Mouse (Mus musculus) forebrain, embryonic 10.5 days (tissue): ENCODE measurements around the gene Ehd3. TPM values are rescaled to one million over a fixed set of nuclear protein-coding genes. Genes with fewer than 3 reads are reported as not detected.
A peak's percentile ranks its signal among the peaks of the same experiment; 100 is the strongest.

ENCODE experiments used
- DNase-seq: peaks from one replicate; pipeline ENCODE4 v3.0.0-alpha.2; 2017; ENCODE audit warnings: low spot score; ENCODE audit errors: extremely low spot score
- H3K27ac ChIP-seq: fragments of 300-500 bp; sonication (generic); 2 replicates; pipeline ENCODE4 v1.5.1; 2016; ENCODE audit warnings: mild to moderate bottlenecking
- H3K27me3 ChIP-seq: fragments of 300-500 bp; sonication (generic); 2 replicates; pipeline ENCODE4 v1.6.1; 2016; ENCODE audit warnings: mild to moderate bottlenecking; ENCODE audit not compliant: poor library complexity, severe bottlenecking
- H3K36me3 ChIP-seq: fragments of 300-500 bp; sonication (generic); replicated peaks from 2 replicates; pipeline ENCODE4 v1.6.1; 2016; ENCODE audit warnings: mild to moderate bottlenecking, moderate library complexity
- H3K4me1 ChIP-seq: fragments of 300-500 bp; sonication (generic); 2 replicates; pipeline ENCODE4 v1.6.1; 2016
- H3K4me3 ChIP-seq: fragments of 300-500 bp; sonication (generic); 2 replicates; pipeline ENCODE4 v1.5.1; 2016; ENCODE audit warnings: mild to moderate bottlenecking, moderate library complexity
- H3K9me3 ChIP-seq: fragments of 300-500 bp; sonication (generic); 2 replicates; pipeline ENCODE4 v1.6.1; 2016; ENCODE audit warnings: mild to moderate bottlenecking, moderate library complexity
- WGBS: fragments of 180-500 bp; shearing (Covaris S2); methylation state at CpG from one replicate; pipeline ENCODE4 v1.1.7; 2016; 5-methylcytosine and 5-hydroxymethylcytosine counted together
- polyA plus RNA-seq: library from polyadenylated mRNA; unstranded; fragments of >200 nt; fragmentation: Nextera tagmentation; extraction: Ambion mirVana; gene quantifications from 2 replicates; pipeline ENCODE4 v1.2.1, GENCODE M21; 2016

The Ehd3 gene
- polyA plus RNA-seq, 1 experiment from 2014 or later: 9.9 TPM

DNA sequence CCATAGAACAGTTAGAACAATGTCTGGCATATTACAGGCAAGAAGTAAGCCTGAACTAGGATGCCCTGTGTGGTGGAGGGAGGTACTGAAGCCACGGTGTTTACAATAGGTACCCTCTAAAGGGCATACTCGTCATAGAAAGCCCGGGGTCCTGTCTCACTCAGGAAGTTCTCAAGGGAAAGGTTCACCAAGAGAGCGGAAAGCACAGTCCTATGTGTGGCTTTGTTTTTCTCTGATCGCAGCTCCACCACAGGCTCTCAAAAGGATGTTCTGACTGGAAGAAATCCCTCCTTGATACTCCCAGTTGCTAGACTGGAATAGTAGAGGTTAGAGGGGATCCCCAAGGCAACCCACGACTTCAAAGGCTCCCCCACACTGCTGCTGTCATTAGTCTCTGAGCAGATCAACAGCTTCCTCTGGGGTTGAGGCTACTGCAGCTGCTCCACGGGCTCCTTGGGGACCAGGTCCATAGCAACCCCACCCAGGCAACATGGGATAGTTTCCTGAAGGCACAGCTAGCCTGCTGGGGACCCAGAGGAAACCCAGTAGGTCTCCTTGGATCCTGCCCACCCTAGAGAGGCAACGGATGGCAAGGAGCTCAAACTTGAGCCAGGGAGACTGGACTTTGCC lies 9.2 kb downstream of the Ehd3 start:
- Histone ChIP-seq H3K9me3 (no peaks in the 10 kb centered on the region), H3K4me3 (no peak overlapping the region), H3K27me3 (no peaks in the 10 kb centered on the region), H3K27ac (no peak overlapping the region), H3K4me1 (peaks cover 7% of the 10 kb centered on the region), H3K36me3 (no peaks in the 10 kb centered on the region)
- whole genome bisulfite sequencing: 80% methylated on average over 8 of the region's 8 CpGs
- no peak for DNase-seq

DNA sequence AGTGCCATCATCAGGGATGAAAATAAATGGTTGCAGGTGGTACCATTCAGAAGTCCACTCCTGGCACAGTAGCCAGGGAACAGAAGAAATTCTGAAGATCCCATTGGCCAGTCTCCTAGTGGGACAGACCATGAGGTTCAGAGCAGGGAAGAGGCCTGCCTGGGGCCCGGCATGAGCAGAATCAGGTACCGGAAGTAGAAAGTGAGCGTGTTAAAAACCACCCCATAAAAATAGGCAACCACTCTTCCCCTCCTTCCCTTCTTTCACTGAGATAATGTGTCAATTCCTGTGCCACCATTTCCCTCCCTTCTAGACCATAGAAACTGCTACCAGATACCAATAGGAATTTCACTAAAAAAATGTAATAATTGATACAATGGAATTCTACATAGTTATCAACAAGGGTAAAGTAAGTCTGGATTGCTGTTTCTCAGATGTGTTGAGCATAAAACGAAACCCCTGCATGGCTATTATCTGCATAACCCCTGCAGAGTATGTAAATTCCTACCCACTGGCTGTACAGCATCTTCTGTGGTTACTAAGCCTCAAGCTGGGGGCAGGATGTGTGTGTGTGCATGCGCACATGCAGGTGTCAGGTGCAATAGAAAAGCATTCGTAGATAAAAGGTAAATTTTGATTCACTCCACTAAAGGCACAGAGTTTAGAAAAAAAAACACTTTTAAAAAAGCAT lies 10.7 kb downstream of the Ehd3 start:
- DNase-seq: no peak
- no peak overlapping the region for H3K4me3 ChIP-seq
- peaks cover 7% of the 10 kb centered on the region for H3K4me1 ChIP-seq
- WGBS: 89% methylated on average over 6 of the region's 6 CpGs
- H3K27me3 ChIP-seq: no peaks in the 10 kb centered on the region
- no peaks in the 10 kb centered on the region for H3K36me3 ChIP-seq
- no peak overlapping the region for H3K27ac ChIP-seq
- H3K9me3 ChIP-seq: no peaks in the 10 kb centered on the region

DNA sequence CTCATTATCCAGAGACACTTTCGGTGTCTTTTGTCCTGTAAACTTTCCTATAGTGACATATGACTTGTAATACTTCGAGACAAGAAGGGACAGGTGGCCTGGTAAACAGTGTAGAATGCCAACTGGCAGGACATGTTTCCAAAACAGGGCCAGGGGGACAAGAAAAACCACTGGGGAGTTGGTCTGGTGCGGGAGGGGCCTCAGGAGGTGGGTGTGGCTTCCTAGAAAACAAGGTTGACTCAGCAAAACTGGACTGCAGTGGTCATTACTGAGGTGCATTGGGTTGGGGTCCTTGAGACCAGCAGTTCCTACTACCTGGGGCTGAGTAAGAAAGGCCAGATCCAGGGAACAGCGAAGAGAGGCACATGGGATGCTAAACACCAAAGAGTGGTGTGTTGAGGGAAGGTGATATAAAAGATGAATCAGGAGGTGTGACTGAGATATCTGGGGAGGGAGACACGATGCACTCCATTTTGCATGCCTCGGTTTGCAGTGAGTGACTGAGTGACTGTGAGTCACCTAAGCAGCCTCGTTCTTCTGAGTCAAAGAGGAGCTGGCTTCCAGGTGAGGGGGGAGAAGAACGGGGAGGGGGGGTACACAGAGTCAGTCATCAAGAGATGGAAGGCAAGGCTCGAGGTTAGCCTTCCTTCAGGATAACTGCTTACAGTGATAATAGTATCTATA lies 13.9 kb downstream of the Ehd3 start:
- no peaks in the 10 kb centered on the region for H3K4me1 ChIP-seq
- DNase-seq: no peak
- no peaks in the 10 kb centered on the region for H3K27me3 ChIP-seq
- H3K9me3 ChIP-seq: no peaks in the 10 kb centered on the region
- H3K4me3 ChIP-seq: no peak overlapping the region
- H3K27ac ChIP-seq: no peak overlapping the region
- 84% methylated on average over 9 of the region's 9 CpGs for WGBS
- no peaks in the 10 kb centered on the region for H3K36me3 ChIP-seq

DNA sequence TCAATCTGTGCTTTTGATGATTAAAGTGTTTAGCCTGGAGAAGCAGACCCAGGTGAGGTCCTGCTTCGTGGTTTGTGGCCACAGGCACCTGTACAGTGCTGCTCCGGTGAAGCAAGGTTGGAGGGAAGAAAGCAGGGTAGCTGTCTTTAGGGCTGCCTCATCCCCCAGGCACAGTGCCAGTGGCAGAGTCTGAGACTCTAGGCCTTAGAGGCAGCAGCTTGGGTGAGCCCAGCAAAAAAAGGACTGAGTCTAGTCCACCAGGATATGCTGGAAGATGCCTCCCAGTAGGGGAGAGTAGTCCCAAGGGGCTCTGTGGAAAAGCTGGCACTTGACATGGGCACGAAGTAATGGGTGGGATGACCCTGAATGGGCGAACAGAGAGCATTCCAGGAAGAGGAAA lies 15.0 kb downstream of the Ehd3 start:
- WGBS: 81% methylated on average over 4 of the region's 4 CpGs
- Histone ChIP-seq H3K9me3 (no peaks in the 10 kb centered on the region), H3K27ac (no peak overlapping the region)

DNA sequence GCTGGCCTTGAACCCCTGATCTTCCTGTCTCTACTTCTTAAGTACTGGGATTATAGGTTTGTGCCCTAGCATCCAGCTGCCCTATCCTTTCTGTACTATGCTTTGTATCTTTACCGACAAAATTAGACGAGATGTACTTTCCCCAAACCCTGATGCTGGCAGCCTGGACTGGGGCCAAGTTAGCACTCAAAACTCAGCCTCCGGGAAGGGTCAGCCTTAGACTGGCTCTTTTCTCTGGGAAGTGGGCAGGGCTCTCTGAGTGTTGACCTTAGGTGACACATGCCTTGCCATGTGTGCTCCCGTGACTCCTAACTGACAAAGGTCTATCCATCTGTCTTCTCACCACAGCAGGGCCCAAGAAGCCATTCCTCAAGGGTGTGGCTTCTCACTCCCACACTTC lies 16.8 kb downstream of the Ehd3 start:
- Histone ChIP-seq H3K4me3 (no peak overlapping the region), H3K27ac (no peak overlapping the region), H3K4me1 (peaks cover 10% of the 10 kb centered on the region), H3K27me3 (no peaks in the 10 kb centered on the region), H3K9me3 (no peaks in the 10 kb centered on the region), H3K36me3 (no peaks in the 10 kb centered on the region)
- 89% methylated on average over 4 of the region's 4 CpGs for WGBS
- DNase-seq: no peak

More for the DNA sequence above, 15.0 kb downstream of the Ehd3 start:
- H3K27me3 ChIP-seq: no peaks in the 10 kb centered on the region
- H3K4me3 ChIP-seq: no peak overlapping the region
- no peak for DNase-seq
- peaks cover 8% of the 10 kb centered on the region for H3K4me1 ChIP-seq
- no peaks in the 10 kb centered on the region for H3K36me3 ChIP-seq

DNA sequence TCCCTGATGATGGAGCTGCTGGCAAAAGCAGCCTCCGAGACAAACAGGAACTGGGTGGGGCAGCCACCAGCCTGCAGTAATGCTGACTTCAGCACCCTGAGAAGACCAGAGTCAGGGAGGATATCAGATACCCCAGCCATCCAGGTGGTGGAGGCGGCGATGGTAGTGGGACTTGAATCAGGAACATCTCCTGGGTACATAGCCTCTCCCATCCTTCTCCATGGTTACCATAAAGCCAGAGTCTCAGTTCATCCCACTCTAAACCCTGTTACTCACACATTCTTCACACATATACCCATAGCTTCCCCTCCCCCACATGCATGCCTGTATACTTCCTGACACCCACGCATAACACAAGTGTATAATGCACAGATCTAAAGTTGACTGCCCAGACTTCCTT lies 18.3 kb downstream of the Ehd3 start:
- Histone ChIP-seq H3K27ac (no peak overlapping the region), H3K36me3 (peaks cover 7% of the 10 kb centered on the region), H3K9me3 (no peaks in the 10 kb centered on the region), H3K4me3 (no peak overlapping the region), H3K27me3 (no peaks in the 10 kb centered on the region), H3K4me1 (peaks cover 10% of the 10 kb centered on the region)
- WGBS: 88% methylated on average over 4 of the region's 4 CpGs
- no peak for DNase-seq

DNA sequence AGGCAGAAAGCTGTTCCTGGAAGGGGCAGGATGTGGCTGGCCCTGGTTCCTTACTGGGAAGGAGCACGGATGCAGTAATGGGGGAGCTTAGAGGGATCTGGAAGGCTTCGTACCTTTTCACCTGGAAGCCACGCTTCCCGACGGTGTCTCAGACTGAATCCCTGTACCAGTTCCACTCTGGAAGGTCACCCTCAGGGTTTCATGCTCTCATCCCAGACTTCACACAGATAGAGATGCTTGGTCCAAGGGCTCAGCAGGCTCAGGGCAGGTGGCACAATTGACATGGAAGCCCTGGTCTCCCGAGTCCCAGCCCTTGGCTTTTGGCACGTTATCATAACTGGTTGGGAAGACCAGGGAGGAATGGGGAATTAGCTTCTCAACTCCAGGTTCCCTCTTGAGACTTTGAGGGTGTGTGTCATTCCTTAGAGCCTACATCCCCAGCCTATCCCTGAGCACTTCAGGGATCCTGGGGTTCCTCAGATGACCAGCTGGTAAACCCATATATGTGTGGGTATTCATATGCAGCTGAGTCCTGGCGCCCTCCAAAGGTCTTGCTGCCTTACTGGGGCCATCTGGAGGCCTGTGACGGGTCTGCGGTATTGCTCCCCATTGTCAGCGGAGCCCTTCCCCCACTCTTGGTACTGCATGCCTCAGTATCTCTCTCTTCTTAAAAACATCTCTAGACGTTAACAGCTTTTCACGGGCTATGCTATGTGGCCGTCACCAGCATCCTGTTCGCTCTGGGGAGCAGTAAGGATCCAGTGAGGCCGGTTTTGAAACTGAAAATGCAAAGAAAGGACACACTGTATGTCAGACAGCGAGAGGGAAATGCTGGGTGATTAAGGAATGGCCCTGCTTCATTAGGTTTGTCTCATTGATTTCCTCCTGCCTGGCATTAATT lies 19.4 kb downstream of the Ehd3 start:
- Histone ChIP-seq H3K27me3 (no peaks in the 10 kb centered on the region), H3K9me3 (no peaks in the 10 kb centered on the region), H3K27ac (peak overlapping the region; percentile 41), H3K4me1 (peaks cover 10% of the 10 kb centered on the region), H3K36me3 (peaks cover 18% of the 10 kb centered on the region), H3K4me3 (no peak overlapping the region)
- WGBS: 70% methylated on average over 17 of the region's 17 CpGs
- no peak for DNase-seq

DNA sequence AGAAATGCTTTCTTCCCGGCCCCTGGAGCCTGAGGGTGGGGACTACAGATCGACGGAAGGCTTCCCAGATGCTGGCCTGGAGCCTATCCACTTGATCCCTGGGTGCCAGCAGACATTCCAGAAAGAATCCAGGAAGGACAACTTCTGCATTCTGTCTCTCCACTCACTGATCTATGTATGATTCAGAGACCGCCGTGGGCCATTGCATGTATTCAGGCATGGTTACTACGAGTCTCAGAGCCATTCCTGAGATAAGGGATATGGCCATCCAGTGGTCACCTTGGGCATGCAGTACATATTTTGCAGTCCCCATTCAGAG lies 20.0 kb downstream of the Ehd3 start:
- Histone ChIP-seq H3K4me3 (no peak overlapping the region), H3K36me3 (peaks cover 23% of the 10 kb centered on the region), H3K27ac (peak overlapping the region; percentile 41; the same call in 1 of the 2 replicates), H3K27me3 (no peaks in the 10 kb centered on the region), H3K4me1 (peaks cover 10% of the 10 kb centered on the region), H3K9me3 (no peaks in the 10 kb centered on the region)
- WGBS: 67% methylated on average over 6 of the region's 6 CpGs
- DNase-seq: no peak

DNA sequence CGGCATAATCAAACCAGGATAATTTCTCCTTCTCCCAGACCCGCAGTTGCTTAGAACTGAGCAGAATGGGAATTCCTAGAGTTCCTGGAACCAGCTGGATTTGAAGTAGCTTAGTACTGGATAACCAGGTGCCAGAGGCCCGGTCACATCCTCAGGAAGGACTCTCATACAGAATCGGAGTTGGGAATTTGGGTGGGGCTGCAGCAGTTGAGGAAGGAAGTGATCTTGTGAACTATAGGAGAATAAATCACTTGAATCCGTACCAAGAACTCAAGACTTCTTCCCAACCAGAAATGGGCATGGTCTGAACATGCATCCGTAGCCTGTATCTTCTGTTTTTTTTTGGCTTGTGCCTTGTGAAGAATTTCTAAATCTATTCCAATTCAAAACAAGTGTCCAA lies 22.2 kb downstream of the Ehd3 start:
- Histone ChIP-seq H3K4me3 (no peak overlapping the region), H3K36me3 (peaks cover 38% of the 10 kb centered on the region), H3K4me1 (peaks cover 10% of the 10 kb centered on the region), H3K9me3 (no peaks in the 10 kb centered on the region), H3K27ac (no peak overlapping the region), H3K27me3 (no peaks in the 10 kb centered on the region)
- WGBS: 92% methylated on average over 6 of the region's 6 CpGs
- no peak for DNase-seq

DNA sequence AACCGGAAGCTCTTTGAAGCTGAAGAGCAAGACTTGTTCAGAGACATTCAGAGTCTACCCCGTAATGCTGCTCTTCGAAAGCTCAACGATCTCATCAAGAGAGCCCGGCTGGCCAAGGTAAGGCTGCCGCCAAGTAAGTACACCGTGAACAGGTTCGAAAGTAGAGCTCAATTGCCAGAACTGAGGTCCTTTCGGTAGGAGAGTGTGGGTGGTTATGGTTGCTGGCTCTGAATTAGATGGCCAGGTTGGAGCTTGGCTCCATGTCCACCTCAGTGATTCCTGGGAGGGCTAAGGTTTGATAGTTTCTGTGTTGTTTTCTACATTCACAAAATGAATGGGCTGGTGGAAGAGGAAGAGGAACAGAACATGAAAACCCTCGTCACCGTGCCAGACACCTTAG lies 23.5 kb downstream of the Ehd3 start:
- peaks cover 42% of the 10 kb centered on the region for H3K36me3 ChIP-seq
- WGBS: 97% methylated on average over 11 of the region's 11 CpGs
- no peak for DNase-seq

DNA sequence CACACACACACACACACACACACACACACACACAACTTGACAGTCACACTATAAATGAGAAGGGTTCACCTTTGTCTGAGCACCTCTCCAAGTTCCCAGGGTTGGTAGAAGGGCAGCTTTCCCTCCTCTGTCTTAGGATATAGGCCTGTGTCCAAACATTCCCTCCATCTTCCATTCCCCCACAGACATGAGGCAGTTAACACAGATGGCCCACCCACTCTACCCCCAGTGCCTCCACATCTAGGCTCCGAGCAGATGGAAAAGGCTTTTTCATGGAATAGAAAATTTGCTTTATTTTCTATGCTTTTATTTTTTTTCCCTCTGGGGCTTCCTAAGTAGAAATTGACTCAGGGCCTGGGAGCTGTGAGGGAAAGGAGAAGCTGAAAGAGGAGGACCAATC lies 26.6 kb downstream of the Ehd3 start:
- no peak overlapping the region for H3K4me3 ChIP-seq

More for the DNA sequence above, 23.5 kb downstream of the Ehd3 start:
- no peak overlapping the region for H3K4me3 ChIP-seq
- no peak overlapping the region for H3K27ac ChIP-seq
- H3K4me1 ChIP-seq: peaks cover 10% of the 10 kb centered on the region
- H3K27me3 ChIP-seq: no peaks in the 10 kb centered on the region
- H3K9me3 ChIP-seq: no peaks in the 10 kb centered on the region

DNA sequence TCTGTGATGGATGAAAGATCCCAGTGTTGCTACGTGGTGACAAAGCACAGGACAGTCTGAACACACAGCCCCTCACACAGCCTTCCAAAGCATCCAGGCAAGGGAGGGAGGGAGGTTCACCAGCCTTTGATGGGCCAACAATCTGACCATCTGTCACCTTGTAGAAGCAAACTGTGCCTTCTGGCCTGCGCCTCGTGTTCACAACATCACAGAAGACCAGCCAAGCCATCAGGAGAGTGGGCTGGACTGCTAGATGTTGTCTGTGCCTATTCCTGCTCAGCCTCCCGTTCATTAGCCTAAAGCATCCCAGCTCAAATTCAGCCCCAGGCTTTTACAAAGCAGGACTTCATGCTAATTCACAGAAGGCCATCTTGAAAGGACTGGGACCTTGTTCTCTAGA lies 27.5 kb downstream of the Ehd3 start:
- Histone ChIP-seq H3K27ac (no peak overlapping the region), H3K4me3 (no peak overlapping the region), H3K36me3 (peaks cover 42% of the 10 kb centered on the region), H3K27me3 (no peaks in the 10 kb centered on the region), H3K9me3 (no peaks in the 10 kb centered on the region), H3K4me1 (no peaks in the 10 kb centered on the region)
- DNase-seq: no peak
- 88% methylated on average over 4 of the region's 4 CpGs for whole genome bisulfite sequencing

More for the DNA sequence above, 26.6 kb downstream of the Ehd3 start:
- no peaks in the 10 kb centered on the region for H3K27me3 ChIP-seq
- H3K36me3 ChIP-seq: peaks cover 42% of the 10 kb centered on the region
- no peaks in the 10 kb centered on the region for H3K4me1 ChIP-seq
- H3K9me3 ChIP-seq: no peaks in the 10 kb centered on the region
- no peak for DNase-seq
- WGBS: 92% methylated on average over 1 of the region's 1 CpGs
- no peak overlapping the region for H3K27ac ChIP-seq
